Mouse (Mus musculus) heart, adult 8-10 months (tissue): ENCODE data around the gene Calm2. TPM values are rescaled to one million over a fixed set of nuclear protein-coding genes. Genes with fewer than 3 reads are reported as not detected.
A peak's percentile ranks its signal among the peaks of the same experiment; 100 is the strongest.

Experiments used
- DNase-seq: peaks from one replicate; pipeline ENCODE4 v3.0.0; 2022; ENCODE audit warnings: low spot score
- total RNA-seq, 4 experiments: library from RNA; stranded (reverse); gene quantifications; 2 replicates each; pipeline ENCODE4 v1.2.4; 2022

The Calm2 gene
- total RNA-seq, 4 experiments from 2014 or later: 143 to 158 (median 147) TPM

DNA sequence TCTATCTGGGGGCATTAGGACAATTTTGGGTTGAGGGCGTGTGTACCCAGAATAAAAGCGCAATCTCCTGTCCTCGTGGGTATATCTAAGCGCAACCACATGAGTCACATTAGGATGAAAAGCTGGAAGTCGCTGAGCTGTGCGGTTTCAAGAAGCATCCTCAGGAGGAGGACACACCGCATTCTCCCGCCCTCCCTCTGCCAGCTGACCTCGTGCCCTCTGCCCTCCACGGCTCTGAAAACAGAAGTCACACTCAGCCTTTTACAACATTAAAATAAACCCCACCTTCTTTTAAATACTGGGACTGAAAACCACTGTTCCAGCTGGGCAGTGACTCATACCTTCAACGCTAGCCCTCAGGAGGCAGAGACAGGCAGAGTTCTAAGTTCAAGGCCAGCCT, 49.6 kb downstream of the Calm2 start:
- DNase-seq: no peak

GRCm38 (mm10) chr17:87391242-87391641, 55.5 kb downstream of the Calm2 start:
- DNase-seq: peak; percentile 87

DNA sequence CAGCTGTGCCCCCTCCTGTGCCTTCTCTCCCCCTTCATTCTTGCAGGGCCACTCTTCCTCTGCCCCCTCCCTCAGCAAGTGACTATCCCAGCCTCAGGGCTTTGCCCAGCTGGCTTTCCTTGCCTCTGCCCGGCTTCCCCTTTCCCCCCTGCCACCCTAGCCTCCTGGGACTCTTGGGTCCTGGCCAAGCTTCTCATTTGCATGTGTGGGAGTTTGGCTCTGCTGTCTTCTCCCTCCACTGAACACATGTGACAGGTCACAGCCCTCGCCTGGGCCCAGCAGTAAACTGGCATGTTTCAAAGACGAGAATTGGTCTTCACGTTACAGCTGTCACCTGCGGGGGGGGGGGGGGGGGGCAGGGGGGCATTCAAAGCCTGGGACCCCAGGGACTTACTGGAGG, 59.7 kb downstream of the Calm2 start:
- DNase-seq: no peak

GRCm38 (mm10) chr17:87385835-87386234, 60.9 kb downstream of the Calm2 start:
- no peak for DNase-seq

Other genes with a start within 250 kb of the Calm2 start
- gene Mcfd2, start 181.0 kb downstream of the Calm2 start, total RNA-seq: 10 to 100 TPM; 56.1 to 70.7 (median 59.8) TPM
- gene Ttc7, start 164.0 kb downstream of the Calm2 start, total RNA-seq: 10 to 100 TPM; 19.2 to 31.4 (median 26.0) TPM
- not detected for gene Stpg4, start 19.2 kb downstream of the Calm2 start, total RNA-seq
- gene Epcam, start 189.0 kb upstream of the Calm2 start, total RNA-seq: not detected
- 10 to 100 TPM; 13.1 to 16.2 (median 14.6) TPM for gene Msh2, start 225.4 kb upstream of the Calm2 start, total RNA-seq